In genomic region chr15:78928539-78928938, GRCm38 (mm10) we compare ENCODE assay signal across 9 mouse cellular contexts. TPM values are rescaled to one million over a fixed set of nuclear protein-coding genes. Genes with fewer than 3 reads are reported as not detected.
DNase-seq lines count a peak whose midpoint lies in the region; ATAC-seq and TF ChIP-seq lines count a peak whose summit lies in the region.
"Had no signal": no experiment of that assay in that cellular context is flagged by ENCODE, and none has a peak within 500 bp of the region (broad histone marks: within the 10 kb centered on the region; RNA-seq: fewer than 3 reads in every experiment).

No protein-coding gene starts in this region.

- TF ChIP-seq CTCF in gastrocnemius, adult 2 months (IDR thresholded peaks at IDR 0.05) = no peak
- TF ChIP-seq CTCF in testis, adult 2 months (IDR thresholded peaks at IDR 0.05; ENCODE audit: control insufficient read depth, insufficient read depth, insufficient replicate concordance, low read depth, low read length) = no peak

- H3K4me1 ChIP-seq in testis, adult 2 months (ENCODE audit: control insufficient read depth, insufficient read depth, low read length) = peaks cover 30% of the 10 kb centered on the region
- H3K4me1 ChIP-seq in limb, embryonic 14.5 days (ENCODE audit: control insufficient read depth, insufficient read depth, low read length) = peaks cover 19% of the 10 kb centered on the region
- peaks cover 45% of the 10 kb centered on the region for H3K4me1 ChIP-seq in stomach, embryonic 15.5 days

- no peaks in the 10 kb centered on the region for H3K9me3 ChIP-seq in limb, embryonic 14.5 days (ENCODE audit: control insufficient read depth, low read length)
- H3K9me3 ChIP-seq in stomach, embryonic 15.5 days = no peaks in the 10 kb centered on the region

- no peak for ATAC-seq in limb, embryonic 14.5 days (ENCODE audit: low FRiP score, low read depth)
- ATAC-seq in stomach, embryonic 15.5 days (ENCODE audit: insufficient read depth, low FRiP score, low read depth) = no peak

- H3K27me3 ChIP-seq in testis, adult 2 months (ENCODE audit: control insufficient read depth, insufficient read depth, low read length) = no peaks in the 10 kb centered on the region
- H3K27me3 ChIP-seq in limb, embryonic 14.5 days (ENCODE audit: control insufficient read depth, insufficient read depth, low read length) = no peaks in the 10 kb centered on the region
- H3K27me3 ChIP-seq in stomach, embryonic 15.5 days (replicated peaks) = no peaks in the 10 kb centered on the region

- no peak for DNase-seq in gastrocnemius, adult 2 months
- no peak for DNase-seq in gastrocnemius, postnatal 36 days
- DNase-seq in testis, postnatal 10 days (ENCODE audit: low spot score) = no peak
- no peak for DNase-seq in limb, embryonic 14.5 days (ENCODE audit: low spot score)
- DNase-seq in adrenal gland, adult 2 months = no peak
- no peak for DNase-seq in adrenal gland, postnatal 25 days
- DNase-seq: cerebellum, adult 8-10 months had no signal

- TF ChIP-seq POLR2A in testis, adult 2 months (IDR thresholded peaks at IDR 0.05; ENCODE audit: control insufficient read depth, low read depth, low read length) = 0 out of 2 replicates have a peak, but pooled peaks have one; percentile 23
- no peak for TF ChIP-seq POLR2A in limb, embryonic 14.5 days (IDR thresholded peaks at IDR 0.05; ENCODE audit: borderline replicate concordance, extremely low read depth, insufficient read depth, insufficient read length)

- peak overlapping the region; percentile 95 for H3K27ac ChIP-seq in gastrocnemius, adult 2 months
- peak overlapping the region; percentile 75 for H3K27ac ChIP-seq in testis, adult 2 months (ENCODE audit: control insufficient read depth, insufficient read depth, low read depth, low read length)
- peak overlapping the region; percentile 89 for H3K27ac ChIP-seq in limb, embryonic 14.5 days (replicated peaks; ENCODE audit: low read depth, low read length)
- peak overlapping the region; percentile 94 for H3K27ac ChIP-seq in stomach, embryonic 15.5 days

- H3K36me3 ChIP-seq in testis, adult 2 months (ENCODE audit: control insufficient read depth, insufficient read depth, low read length) = no peaks in the 10 kb centered on the region
- H3K36me3 ChIP-seq in limb, embryonic 14.5 days (ENCODE audit: control insufficient read depth, insufficient read depth, low read length) = peaks cover 17% of the 10 kb centered on the region
- H3K36me3 ChIP-seq in stomach, embryonic 15.5 days = peaks cover 11% of the 10 kb centered on the region; the same call in 1 of the 2 replicates

- H3K4me2 ChIP-seq in limb, embryonic 14.5 days (replicated peaks; ENCODE audit: low read depth, low read length, severe bottlenecking) = peak overlapping the region; percentile 94
- H3K4me2 ChIP-seq in stomach, embryonic 15.5 days = peak overlapping the region; percentile 81

- peak overlapping the region; percentile 75 for H3K9ac ChIP-seq in limb, embryonic 14.5 days (ENCODE audit: low read depth, low read length, severe bottlenecking)
- H3K9ac ChIP-seq in stomach, embryonic 15.5 days = no peak overlapping the region

- intact Hi-C loops in gastrocnemius, adult 2 months (cut with DNase I) = no loop called here
- intact Hi-C loops in gastrocnemius, postnatal 36 days (cut with DNase I) = no loop called here

- 46% methylated on average over 7 of the region's 8 CpGs for WGBS in limb, embryonic 14.5 days
- 40% methylated on average over 8 of the region's 8 CpGs for WGBS in stomach, embryonic 15.5 days

- H3K4me3 ChIP-seq in gastrocnemius, adult 2 months = peak overlapping the region; percentile 80
- H3K4me3 ChIP-seq in testis, adult 2 months (ENCODE audit: control insufficient read depth, low read depth, low read length) = peak overlapping the region; percentile 71
- peak overlapping the region; percentile 59 for H3K4me3 ChIP-seq in limb, embryonic 14.5 days (replicated peaks; ENCODE audit: low read length)
- peak overlapping the region; percentile 55 for H3K4me3 ChIP-seq in stomach, embryonic 15.5 days (replicated peaks)

RNA-seq across cellular contexts. Expression of gene Lgals1, which starts 2.0 kb away (rescaled TPM):
- 100 to 1,000 TPM; 197 to 272 TPM for total RNA-seq in gastrocnemius, adult 2 months (2021)
- total RNA-seq in gastrocnemius, postnatal 36 days (2021) = 100 to 1,000 TPM; 188 to 289 TPM
- 92.0 and 106 TPM in 2 replicates for polyA plus RNA-seq in testis, adult 2 months (2012; rRNA removed)
- polyA plus RNA-seq in limb, embryonic 14.5 days (2012; rRNA removed) = 2,106 and 2,309 TPM in 2 replicates
- 2,467 and 2,738 TPM in 2 replicates for polyA plus RNA-seq in limb, embryonic 14.5 days (2014; fragmentation: Nextera tagmentation; extraction: Ambion mirVana)
- 1,300 and 1,476 TPM in 2 replicates for polyA plus RNA-seq in stomach, embryonic 15.5 days (2015; fragmentation: Nextera tagmentation; extraction: Ambion mirVana)
- 100 to 1,000 TPM; 386 to 613 TPM for total RNA-seq in adrenal gland, adult 2 months (2021)
- 341 and 382 TPM in 2 replicates for polyA plus RNA-seq in adrenal gland, adult 2 months (2012; rRNA removed)
- total RNA-seq in adrenal gland, postnatal 25 days (2021) = 273 and 304 TPM in 2 replicates

RNA-seq across cellular contexts. Expression of gene Nol12, which starts 6.2 kb away (rescaled TPM):
- total RNA-seq in gastrocnemius, adult 2 months (2021) = 10 to 100 TPM; 20.6 to 22.3 TPM
- 10 to 100 TPM; 22.1 to 22.6 TPM for total RNA-seq in gastrocnemius, postnatal 36 days (2021)
- polyA plus RNA-seq in testis, adult 2 months (2012; rRNA removed) = 40.7 and 44.6 TPM in 2 replicates
- polyA plus RNA-seq in limb, embryonic 14.5 days (2012; rRNA removed) = 38.8 and 41.0 TPM in 2 replicates
- 50.6 and 53.1 TPM in 2 replicates for polyA plus RNA-seq in limb, embryonic 14.5 days (2014; fragmentation: Nextera tagmentation; extraction: Ambion mirVana)
- polyA plus RNA-seq in stomach, embryonic 15.5 days (2015; fragmentation: Nextera tagmentation; extraction: Ambion mirVana) = 47.4 and 49.9 TPM in 2 replicates
- 10 to 100 TPM; 42.0 to 57.2 TPM for total RNA-seq in adrenal gland, adult 2 months (2021)
- 21.3 and 22.5 TPM in 2 replicates for polyA plus RNA-seq in adrenal gland, adult 2 months (2012; rRNA removed)
- 42.7 and 44.0 TPM in 2 replicates for total RNA-seq in adrenal gland, postnatal 25 days (2021)

RNA-seq across cellular contexts. Expression of gene Pdxp, which starts 14.8 kb away (rescaled TPM):
- total RNA-seq in gastrocnemius, adult 2 months (2021) = 1 to 10 TPM; 1.1 to 1.4 TPM
- 1 to 10 TPM; 1.9 to 2.0 TPM for total RNA-seq in gastrocnemius, postnatal 36 days (2021)
- polyA plus RNA-seq in testis, adult 2 months (2012; rRNA removed) = 3.6 and 3.8 TPM in 2 replicates
- 32.5 and 44.4 TPM in 2 replicates for polyA plus RNA-seq in limb, embryonic 14.5 days (2012; rRNA removed)
- polyA plus RNA-seq in limb, embryonic 14.5 days (2014; fragmentation: Nextera tagmentation; extraction: Ambion mirVana) = 20.8 and 21.7 TPM in 2 replicates
- 11.8 and 12.8 TPM in 2 replicates for polyA plus RNA-seq in stomach, embryonic 15.5 days (2015; fragmentation: Nextera tagmentation; extraction: Ambion mirVana)
- 1 to 10 TPM; 2.4 to 5.7 TPM for total RNA-seq in adrenal gland, adult 2 months (2021)
- 18.8 and 30.1 TPM in 2 replicates for polyA plus RNA-seq in adrenal gland, adult 2 months (2012; rRNA removed)
- total RNA-seq in adrenal gland, postnatal 25 days (2021) = 5.0 and 6.0 TPM in 2 replicates

RNA-seq across cellular contexts. Expression of gene Triobp, which starts 19.0 kb away (rescaled TPM):
- total RNA-seq in gastrocnemius, adult 2 months (2021) = 10 to 100 TPM; 33.2 to 36.6 TPM
- 10 to 100 TPM; 35.6 to 42.3 TPM for total RNA-seq in gastrocnemius, postnatal 36 days (2021)
- 19.4 and 22.6 TPM in 2 replicates for polyA plus RNA-seq in testis, adult 2 months (2012; rRNA removed)
- 64.4 and 72.3 TPM in 2 replicates for polyA plus RNA-seq in limb, embryonic 14.5 days (2012; rRNA removed)
- 44.7 and 46.8 TPM in 2 replicates for polyA plus RNA-seq in limb, embryonic 14.5 days (2014; fragmentation: Nextera tagmentation; extraction: Ambion mirVana)
- 54.4 TPM in 2 replicates for polyA plus RNA-seq in stomach, embryonic 15.5 days (2015; fragmentation: Nextera tagmentation; extraction: Ambion mirVana)
- 100 to 1,000 TPM in 1 of 2 experiments, 10 to 100 TPM in 1; 93.7 to 129 TPM for total RNA-seq in adrenal gland, adult 2 months (2021)
- polyA plus RNA-seq in adrenal gland, adult 2 months (2012; rRNA removed) = 101 and 134 TPM in 2 replicates
- 113 and 114 TPM in 2 replicates for total RNA-seq in adrenal gland, postnatal 25 days (2021)

RNA-seq across cellular contexts. Expression of gene Sh3bp1, which starts 29.0 kb away (rescaled TPM):
- total RNA-seq in gastrocnemius, adult 2 months (2021) = 1 to 10 TPM; 1.4 to 2.0 TPM
- total RNA-seq in gastrocnemius, postnatal 36 days (2021) = 1 to 10 TPM; 2.0 to 2.1 TPM
- polyA plus RNA-seq in testis, adult 2 months (2012; rRNA removed) = 3.3 and 3.5 TPM in 2 replicates
- polyA plus RNA-seq in limb, embryonic 14.5 days (2012; rRNA removed) = 127 and 202 TPM in 2 replicates
- polyA plus RNA-seq in limb, embryonic 14.5 days (2014; fragmentation: Nextera tagmentation; extraction: Ambion mirVana) = 51.7 and 54.9 TPM in 2 replicates
- 34.8 and 36.9 TPM in 2 replicates for polyA plus RNA-seq in stomach, embryonic 15.5 days (2015; fragmentation: Nextera tagmentation; extraction: Ambion mirVana)
- total RNA-seq in adrenal gland, adult 2 months (2021) = 10 to 100 TPM in 1 of 2 experiments, 1 to 10 TPM in 1; 4.6 to 11.0 TPM
- 54.1 and 60.0 TPM in 2 replicates for polyA plus RNA-seq in adrenal gland, adult 2 months (2012; rRNA removed)
- total RNA-seq in adrenal gland, postnatal 25 days (2021) = 6.1 and 8.8 TPM in 2 replicates
